10 mouse cellular contexts compared by ENCODE assay signal in genomic region chr5:121591417-121592063, GRCm38 (mm10). TPM values are rescaled to one million over a fixed set of nuclear protein-coding genes. Genes with fewer than 3 reads are reported as not detected.
DNase-seq lines count a peak whose midpoint lies in the region; ATAC-seq and TF ChIP-seq lines count a peak whose summit lies in the region.
"Had no signal": no experiment of that assay in that cellular context is flagged by ENCODE, and none has a peak within 500 bp of the region (broad histone marks: within the 10 kb centered on the region; RNA-seq: fewer than 3 reads in every experiment).

No protein-coding gene starts in this region.

- WGBS in kidney, postnatal 0 days = 43% methylated on average over 11 of the region's 11 CpGs
- 54% methylated on average over 11 of the region's 11 CpGs for WGBS in kidney, embryonic 14.5 days
- 36% methylated on average over 11 of the region's 11 CpGs for WGBS in macrophage (ENCODE audit: missing documents)

- H3K79me2 ChIP-seq in macrophage (ENCODE audit: inconsistent target) = peaks cover 66% of the 10 kb centered on the region

- no peaks in the 10 kb centered on the region for H3K27me3 ChIP-seq in kidney, postnatal 0 days (ENCODE audit: insufficient read depth, low read length)
- no peaks in the 10 kb centered on the region for H3K27me3 ChIP-seq in kidney, embryonic 14.5 days (ENCODE audit: control insufficient read depth, insufficient read depth, low read length)

- intact Hi-C loops in heart, postnatal 14 days (cut with DNase I) = no loop called here

- H3K4me1 ChIP-seq in kidney, postnatal 0 days (replicated peaks; ENCODE audit: insufficient read depth, low read length) = peaks cover 11% of the 10 kb centered on the region
- peaks cover 23% of the 10 kb centered on the region for H3K4me1 ChIP-seq in kidney, embryonic 14.5 days (ENCODE audit: control insufficient read depth, insufficient read depth, low read length)

- H3K4me3 ChIP-seq in kidney, postnatal 0 days (replicated peaks; ENCODE audit: low read depth, low read length) = no peak overlapping the region
- H3K4me3 ChIP-seq in kidney, embryonic 14.5 days (ENCODE audit: low read length) = no peak overlapping the region
- peak overlapping the region; percentile 69; the same call in 1 of the 2 replicates for H3K4me3 ChIP-seq in macrophage (ENCODE audit: inconsistent target)

- no peak for TF ChIP-seq CTCF in kidney, postnatal 0 days (IDR thresholded peaks at IDR 0.05; ENCODE audit: low read depth)

- no peaks in the 10 kb centered on the region for H3K9me3 ChIP-seq in kidney, postnatal 0 days (replicated peaks; ENCODE audit: low read length)
- H3K9me3 ChIP-seq in kidney, embryonic 14.5 days (ENCODE audit: control insufficient read depth, low read length) = no peaks in the 10 kb centered on the region

- H3K4me2 ChIP-seq in kidney, postnatal 0 days (ENCODE audit: low read length) = 0 out of 2 replicates have a peak overlapping the region, but pooled peaks have one; percentile 98
- H3K4me2 ChIP-seq in kidney, embryonic 14.5 days (replicated peaks; ENCODE audit: low read depth, low read length) = no peak overlapping the region; the same call in 1 of the 2 replicates

- DNase-seq in kidney, postnatal 0 days (ENCODE audit: low spot score) = peak; percentile 18
- peak; percentile 36 for DNase-seq in adrenal gland, postnatal 25 days
- peak; percentile 38 to 47 for DNase-seq in heart, postnatal 14 days
- DNase-seq in frontal cortex, postnatal 25 days (ENCODE audit: low spot score in 2 of 2) = no peak
- DNase-seq in yolk sac, embryonic 10.5 days (ENCODE audit: low spot score) = no peak
- DNase-seq: cerebellum, postnatal 25 days had no signal

- ATAC-seq in kidney, postnatal 0 days (replicated peaks; ENCODE audit: low FRiP score, low read depth) = no peak
- ATAC-seq in kidney, embryonic 14.5 days (ENCODE audit: low FRiP score, low TSS enrichment) = no peak
- ATAC-seq in granulocyte monocyte progenitor cell, adult 5-6 weeks (replicated peaks; ENCODE audit: poor library complexity, severe bottlenecking) = no peak

- no peaks in the 10 kb centered on the region for H3K36me3 ChIP-seq in kidney, postnatal 0 days (ENCODE audit: insufficient read depth, low read length)
- H3K36me3 ChIP-seq in kidney, embryonic 14.5 days (ENCODE audit: control insufficient read depth, insufficient read depth, low read length) = no peaks in the 10 kb centered on the region
- H3K36me3 ChIP-seq in macrophage (ENCODE audit: inconsistent target) = 0 out of 2 replicates have a peak, but pooled peaks cover 8% of the 10 kb centered on the region

- no peak overlapping the region for H3K27ac ChIP-seq in kidney, postnatal 0 days
- H3K27ac ChIP-seq in kidney, embryonic 14.5 days (ENCODE audit: low read depth, low read length) = no peak overlapping the region
- H3K27ac ChIP-seq in macrophage = 0 out of 2 replicates have a peak overlapping the region, but pooled peaks have one; percentile 44

- no peak overlapping the region for H3K9ac ChIP-seq in kidney, postnatal 0 days (ENCODE audit: low read depth, low read length)
- no peak overlapping the region for H3K9ac ChIP-seq in kidney, embryonic 14.5 days (ENCODE audit: low read depth, low read length)

RNA-seq across cellular contexts. Expression of gene Aldh2, which starts 2.1 kb away (rescaled TPM):
- polyA plus RNA-seq in kidney, postnatal 0 days (2015; fragmentation: Nextera tagmentation; extraction: Ambion mirVana) = 203 and 226 TPM in 2 replicates
- polyA plus RNA-seq in kidney, embryonic 14.5 days (2014; fragmentation: Nextera tagmentation; extraction: Ambion mirVana) = 78.8 and 101 TPM in 2 replicates
- total RNA-seq in adrenal gland, postnatal 25 days (2021) = 1,568 and 1,679 TPM in 2 replicates
- total RNA-seq in heart, postnatal 14 days (2021) = 100 to 1,000 TPM; 133 to 162 TPM
- 100 to 1,000 TPM in 12 of 26 experiments, 10 to 100 TPM in 14; 16.2 to 301 (median 89.5) TPM for total RNA-seq in macrophage (2018; cell fraction: chromatin; rRNA removed)
- 100 to 1,000 TPM; 255 to 881 (median 507) TPM for total RNA-seq in macrophage (2018; cell fraction: cytosol; rRNA removed)
- 100 to 1,000 TPM in 24 of 26 experiments, 10 to 100 TPM in 2; 77.6 to 391 (median 161) TPM for total RNA-seq in macrophage (2018; cell fraction: nucleus; rRNA removed)
- polyA plus RNA-seq in macrophage (2018) = 566 to 1,134 TPM (median 980 TPM) in 3 replicates
- total RNA-seq in granulocyte monocyte progenitor cell, adult 5-6 weeks (2014; fragmentation: Nextera tagmentation) = 217 and 230 TPM in 2 replicates
- total RNA-seq in granulocyte monocyte progenitor cell, adult 5-6 weeks (2017) = 277 and 283 TPM in 2 replicates

RNA-seq across cellular contexts. Expression of gene Acad12, which starts 27.2 kb away (rescaled TPM):
- polyA plus RNA-seq in kidney, postnatal 0 days (2015; fragmentation: Nextera tagmentation; extraction: Ambion mirVana) = 3.8 and 5.0 TPM in 2 replicates
- polyA plus RNA-seq in kidney, embryonic 14.5 days (2014; fragmentation: Nextera tagmentation; extraction: Ambion mirVana) = 2.2 and 2.4 TPM in 2 replicates
- total RNA-seq in adrenal gland, postnatal 25 days (2021) = 19.8 and 26.7 TPM in 2 replicates
- total RNA-seq in heart, postnatal 14 days (2021) = 10 to 100 TPM; 39.8 to 41.0 TPM
- 10 to 100 TPM in 13 of 26 experiments, 1 to 10 TPM in 13; 1.2 to 35.3 (median 10.2) TPM for total RNA-seq in macrophage (2018; cell fraction: chromatin; rRNA removed)
- 10 to 100 TPM in 7 of 26 experiments, 1 to 10 TPM in 19; 3.9 to 16.8 (median 8.9) TPM for total RNA-seq in macrophage (2018; cell fraction: cytosol; rRNA removed)
- 10 to 100 TPM in 7 of 26 experiments, 1 to 10 TPM in 19; 1.4 to 26.2 (median 6.9) TPM for total RNA-seq in macrophage (2018; cell fraction: nucleus; rRNA removed)
- 6.2 to 10.9 TPM (median 7.4 TPM) in 3 replicates for polyA plus RNA-seq in macrophage (2018)
- 0.84 and 2.5 TPM in 2 replicates for total RNA-seq in granulocyte monocyte progenitor cell, adult 5-6 weeks (2014; fragmentation: Nextera tagmentation)
- 2.7 and 3.3 TPM in 2 replicates for total RNA-seq in granulocyte monocyte progenitor cell, adult 5-6 weeks (2017)

RNA-seq across cellular contexts. Expression of gene Mapkapk5, which starts 45.8 kb away (rescaled TPM):
- polyA plus RNA-seq in kidney, postnatal 0 days (2015; fragmentation: Nextera tagmentation; extraction: Ambion mirVana) = 35.5 and 40.2 TPM in 2 replicates
- polyA plus RNA-seq in kidney, embryonic 14.5 days (2014; fragmentation: Nextera tagmentation; extraction: Ambion mirVana) = 42.2 and 59.7 TPM in 2 replicates
- 72.2 and 105 TPM in 2 replicates for total RNA-seq in adrenal gland, postnatal 25 days (2021)
- 10 to 100 TPM; 60.7 to 61.7 TPM for total RNA-seq in heart, postnatal 14 days (2021)
- 100 to 1,000 TPM in 21 of 26 experiments, 10 to 100 TPM in 5; 56.6 to 217 (median 135) TPM for total RNA-seq in macrophage (2018; cell fraction: chromatin; rRNA removed)
- 10 to 100 TPM; 47.7 to 81.1 (median 59.5) TPM for total RNA-seq in macrophage (2018; cell fraction: cytosol; rRNA removed)
- total RNA-seq in macrophage (2018; cell fraction: nucleus; rRNA removed) = 10 to 100 TPM; 38.5 to 94.3 (median 69.0) TPM
- polyA plus RNA-seq in macrophage (2018) = 51.6 to 103 TPM (median 67.2 TPM) in 3 replicates
- total RNA-seq in granulocyte monocyte progenitor cell, adult 5-6 weeks (2014; fragmentation: Nextera tagmentation) = 60.9 and 128 TPM in 2 replicates
- total RNA-seq in granulocyte monocyte progenitor cell, adult 5-6 weeks (2017) = 91.6 and 97.7 TPM in 2 replicates

RNA-seq across cellular contexts. Expression of gene Adam1a, which starts 46.3 kb away (rescaled TPM):
- polyA plus RNA-seq in kidney, postnatal 0 days (2015; fragmentation: Nextera tagmentation; extraction: Ambion mirVana) = 0.72 and 1.0 TPM in 2 replicates
- 1.6 and 2.4 TPM in 2 replicates for polyA plus RNA-seq in kidney, embryonic 14.5 days (2014; fragmentation: Nextera tagmentation; extraction: Ambion mirVana)
- total RNA-seq in adrenal gland, postnatal 25 days (2021) = 6.4 and 7.9 TPM in 2 replicates
- total RNA-seq in heart, postnatal 14 days (2021) = 1 to 10 TPM; 3.4 to 3.5 TPM
- 10 to 100 TPM in 24 of 26 experiments, 1 to 10 TPM in 2; 7.8 to 42.6 (median 23.9) TPM for total RNA-seq in macrophage (2018; cell fraction: chromatin; rRNA removed)
- 1 to 10 TPM in 4 of 26 experiments, under 1 TPM in 22; 0.09 to 1.9 (median 0.30) TPM for total RNA-seq in macrophage (2018; cell fraction: cytosol; rRNA removed)
- total RNA-seq in macrophage (2018; cell fraction: nucleus; rRNA removed) = 10 to 100 TPM in 17 of 26 experiments, 1 to 10 TPM in 9; 6.1 to 29.4 (median 13.1) TPM
- 0.40 to 1.5 TPM (median 0.95 TPM) in 3 replicates for polyA plus RNA-seq in macrophage (2018)
- total RNA-seq in granulocyte monocyte progenitor cell, adult 5-6 weeks (2014; fragmentation: Nextera tagmentation) = 2.6 and 2.8 TPM in 2 replicates
- total RNA-seq in granulocyte monocyte progenitor cell, adult 5-6 weeks (2017) = 1.1 and 2.1 TPM in 2 replicates

RNA-seq across cellular contexts. Expression of gene Gm42878, which starts 46.3 kb away (rescaled TPM):
- 0.32 TPM in 1 of 2 replicates, not detected in the other for polyA plus RNA-seq in kidney, postnatal 0 days (2015; fragmentation: Nextera tagmentation; extraction: Ambion mirVana)
- not detected in 2 replicates for polyA plus RNA-seq in kidney, embryonic 14.5 days (2014; fragmentation: Nextera tagmentation; extraction: Ambion mirVana)
- not detected in 2 replicates for total RNA-seq in adrenal gland, postnatal 25 days (2021)
- not detected for total RNA-seq in heart, postnatal 14 days (2021)
- 1 to 10 TPM in 12 of 26 experiments, not detected in 14; 1.2 to 5.3 (median 1.9) TPM for total RNA-seq in macrophage (2018; cell fraction: chromatin; rRNA removed)
- under 1 TPM in 14 of 26 experiments, not detected in 12; 0.07 to 0.77 (median 0.18) TPM for total RNA-seq in macrophage (2018; cell fraction: cytosol; rRNA removed)
- total RNA-seq in macrophage (2018; cell fraction: nucleus; rRNA removed) = 1 to 10 TPM in 4 of 26 experiments, under 1 TPM in 3, not detected in 19; 0.83 to 2.1 (median 1.0) TPM
- polyA plus RNA-seq in macrophage (2018) = 0.11 to 0.26 TPM in 2 of 3 replicates, not detected in the other
- total RNA-seq in granulocyte monocyte progenitor cell, adult 5-6 weeks (2014; fragmentation: Nextera tagmentation) = not detected in 2 replicates
- total RNA-seq in granulocyte monocyte progenitor cell, adult 5-6 weeks (2017) = not detected in 2 replicates
- total RNA-seq: ES-E14 had no signal

Comparison
In these comparisons a context has a peak if more than half of its experiments do, and no peak if none do; other contexts are left out.
1. DNase-seq: peak in kidney, postnatal 0 days (single experiment), adrenal gland, postnatal 25 days (single experiment) and heart, postnatal 14 days (2 of 2); none in frontal cortex, postnatal 25 days (0 of 2) and yolk sac, embryonic 10.5 days (single experiment).